Mouse (Mus musculus) CD4-positive naive resting alpha-beta T cell, adult 57 days (primary cell): ENCODE results near the gene Nav1. TPM values are rescaled to one million over a fixed set of nuclear protein-coding genes. Genes with fewer than 3 reads are reported as not detected.

ENCODE experiments used
- total RNA-seq: library from RNA; stranded (reverse); gene quantifications from one replicate; pipeline ENCODE4 v1.2.4, GENCODE M21; 2023

Nav1 gene
- total RNA-seq, result 1.4 TPM

DNA sequence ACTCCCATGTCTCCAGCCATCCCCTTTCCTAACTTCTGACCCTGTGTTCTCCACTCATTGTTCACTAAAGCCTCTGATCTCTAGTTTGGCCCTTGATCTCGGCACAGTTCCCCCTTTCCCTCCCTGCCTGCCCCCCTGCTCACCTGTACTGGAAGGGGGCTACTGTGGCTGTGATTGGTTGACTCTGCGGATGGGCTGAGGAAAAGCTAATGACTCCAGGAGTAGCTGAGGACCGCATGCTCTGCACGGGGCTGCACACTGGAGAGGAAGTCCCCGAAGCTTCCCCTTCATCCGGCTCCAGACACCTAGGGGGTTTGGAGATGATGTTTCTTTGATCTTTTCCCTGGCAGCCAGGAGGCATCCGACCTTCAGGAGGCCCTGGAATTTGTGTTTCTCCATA lies at the start of gene Nav1:
Nav1 (minus strand) TSS at position 277 of the 400 bp plus-strand sequence.

DNA sequence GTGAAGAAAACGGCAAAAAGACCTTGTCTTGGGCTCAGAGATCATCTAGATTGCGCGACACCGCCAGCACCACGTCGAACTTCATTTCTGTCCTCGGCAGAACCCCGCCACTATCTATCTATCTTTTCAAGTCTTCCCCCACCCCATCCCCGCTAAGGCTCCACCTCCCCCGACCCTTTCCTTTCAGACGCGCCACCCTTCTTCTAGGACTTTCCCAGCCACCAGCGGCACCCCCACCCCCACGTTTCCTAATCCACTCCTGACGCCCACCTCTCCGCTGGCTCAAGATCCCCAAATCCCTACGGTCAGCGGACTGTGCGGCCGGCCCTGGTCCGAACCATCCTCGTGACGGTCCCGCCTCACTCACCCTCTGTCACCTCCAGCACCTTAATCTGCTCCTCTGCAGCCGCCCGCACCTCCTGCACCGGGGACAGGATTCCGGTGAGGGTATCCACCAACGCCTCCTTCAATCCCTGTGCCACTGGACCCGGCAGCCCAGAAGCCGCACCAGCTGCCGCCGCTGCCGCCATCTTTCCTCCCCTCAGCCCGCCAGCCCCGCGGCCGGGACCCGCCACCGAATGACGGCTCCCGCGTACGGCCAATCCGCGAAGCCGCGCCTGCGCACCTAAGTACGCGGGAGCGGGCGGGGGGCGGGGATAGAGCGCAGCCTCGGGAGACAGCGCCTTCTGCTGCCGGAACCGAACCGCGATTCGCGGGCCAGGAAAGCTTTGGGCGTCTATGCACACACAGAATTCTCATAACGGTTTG lies 177.0 kb downstream of the Nav1 start, which contains the start of gene Ipo9:
Ipo9 (minus strand) TSS at position 599 of the 768 bp plus-strand sequence.

Other genes with a start within 250 kb of the Nav1 start
- gene Shisa4, start 232.1 kb downstream of the Nav1 start, total RNA-seq, result 3.7 TPM
- gene Ipo9, start 176.8 kb downstream of the Nav1 start, total RNA-seq, result 88.9 TPM
- 68.2 TPM for gene Csrp1, start 112.8 kb upstream of the Nav1 start, total RNA-seq
- not detected for gene Phlda3, start 158.8 kb upstream of the Nav1 start, total RNA-seq
- 0.59 TPM for gene Tnni1, start 172.1 kb upstream of the Nav1 start, total RNA-seq
- gene Lad1, start 211.3 kb upstream of the Nav1 start, total RNA-seq, result 1.2 TPM
- gene Tnnt2, start 229.1 kb upstream of the Nav1 start, total RNA-seq, result 0.71 TPM